ENCODE assay signal across 11 mouse cellular contexts in genomic region chr13:29355484-29356157, GRCm38 (mm10).
DNase-seq lines count a peak whose midpoint lies in the region; ATAC-seq lines count a peak whose summit lies in the region.
"Had no signal": no experiment of that assay in that cellular context is flagged by ENCODE, and none has a peak within 500 bp of the region (broad histone marks: within the 10 kb centered on the region; RNA-seq: fewer than 3 reads in every experiment).

No protein-coding gene starts in this region.

- H3K4me3 ChIP-seq in heart, embryonic 16.5 days (ENCODE audit: low read length), result no peak overlapping the region
- H3K4me3 ChIP-seq in brown adipose tissue, adult 24 weeks (ENCODE audit: insufficient read depth, low read depth, low read length), result peak overlapping the region; percentile 9; the same call in 1 of the 2 replicates
- H3K4me3 ChIP-seq in forebrain, embryonic 14.5 days (ENCODE audit: low read depth, low read length), result no peak overlapping the region
- H3K4me3 ChIP-seq: hindbrain, embryonic 15.5 days had no signal

- no peak for ATAC-seq in heart, embryonic 16.5 days (replicated peaks; ENCODE audit: extremely low read depth, insufficient read depth, low FRiP score)
- no peak; the same call in 1 of the 2 replicates for ATAC-seq in forebrain, embryonic 14.5 days

- no peak for DNase-seq in heart, adult 11 months
- DNase-seq in forebrain, embryonic 14.5 days (ENCODE audit: low spot score), result no peak
- peak; percentile 47 for DNase-seq in kidney, postnatal 14 days
- DNase-seq in spleen, postnatal 14 days (ENCODE audit: low spot score in 2 of 2), result no peak
- DNase-seq in right cerebral cortex, adult 2 months (ENCODE audit: low spot score in 2 of 2), result no peak
- DNase-seq: layer of hippocampus, adult 9-11 months; lung, postnatal 36 days; thymus, postnatal 25 days had no signal

- H3K9me3 ChIP-seq in heart, embryonic 16.5 days (replicated peaks; ENCODE audit: control insufficient read depth, low read length), result no peaks in the 10 kb centered on the region
- no peaks in the 10 kb centered on the region for H3K9me3 ChIP-seq in forebrain, embryonic 14.5 days (replicated peaks; ENCODE audit: control insufficient read depth, low read length)
- H3K9me3 ChIP-seq: hindbrain, embryonic 15.5 days had no signal

- H3K4me2 ChIP-seq in heart, embryonic 16.5 days (ENCODE audit: low read depth, low read length), result peak overlapping the region; percentile 37
- no peak overlapping the region for H3K4me2 ChIP-seq in forebrain, embryonic 14.5 days (ENCODE audit: low read length)
- H3K4me2 ChIP-seq: hindbrain, embryonic 15.5 days had no signal

- no peaks in the 10 kb centered on the region for H3K36me3 ChIP-seq in heart, embryonic 16.5 days (ENCODE audit: control insufficient read depth, insufficient read depth)
- no peaks in the 10 kb centered on the region for H3K36me3 ChIP-seq in forebrain, embryonic 14.5 days (ENCODE audit: control insufficient read depth, insufficient read depth, low read length)
- H3K36me3 ChIP-seq: hindbrain, embryonic 15.5 days had no signal

- H3K27me3 ChIP-seq in heart, embryonic 16.5 days (ENCODE audit: control insufficient read depth, insufficient read depth, low read length), result no peaks in the 10 kb centered on the region
- H3K27me3 ChIP-seq in forebrain, embryonic 14.5 days (replicated peaks; ENCODE audit: control insufficient read depth, insufficient read depth, low read length), result no peaks in the 10 kb centered on the region
- H3K27me3 ChIP-seq: hindbrain, embryonic 15.5 days had no signal

- 57% methylated on average over 3 of the region's 3 CpGs for WGBS in heart, embryonic 16.5 days
- WGBS in forebrain, embryonic 14.5 days, result 52% methylated on average over 3 of the region's 3 CpGs

- peak overlapping the region; percentile 21; the same call in 1 of the 2 replicates for H3K27ac ChIP-seq in heart, embryonic 16.5 days (ENCODE audit: low read length)
- peak overlapping the region; percentile 71 for H3K27ac ChIP-seq in brown adipose tissue, adult 24 weeks (replicated peaks; ENCODE audit: low read depth, low read length)
- peak overlapping the region; percentile 55 for H3K27ac ChIP-seq in forebrain, embryonic 14.5 days (ENCODE audit: low read depth, low read length)
- H3K27ac ChIP-seq: hindbrain, embryonic 15.5 days had no signal

- H3K4me1 ChIP-seq in heart, embryonic 16.5 days (ENCODE audit: control insufficient read depth, insufficient read depth, low read length), result peaks cover 20% of the 10 kb centered on the region
- peaks cover 13% of the 10 kb centered on the region for H3K4me1 ChIP-seq in brown adipose tissue, adult 24 weeks (ENCODE audit: control insufficient read depth, insufficient read depth, insufficient read length, low read length)
- H3K4me1 ChIP-seq in forebrain, embryonic 14.5 days (ENCODE audit: control insufficient read depth, insufficient read depth, low read length), result peaks cover 21% of the 10 kb centered on the region

- peak overlapping the region; percentile 60 for H3K9ac ChIP-seq in heart, embryonic 16.5 days (ENCODE audit: low read length)
- H3K9ac ChIP-seq in forebrain, embryonic 14.5 days (ENCODE audit: low read length), result no peak overlapping the region
- H3K9ac ChIP-seq: hindbrain, embryonic 15.5 days had no signal

Comparison
In these comparisons a context has a peak if more than half of its experiments do, and no peak if none do; other contexts are left out.
1. H3K27ac ChIP-seq: peak in every context shown above with its lines; median percentile 71 in brown adipose tissue, adult 24 weeks; 55 in forebrain, embryonic 14.5 days; 21 in heart, embryonic 16.5 days.